Mouse (Mus musculus): ENCODE measurements around the gene Dnajb14.
"Not testable (repeated sequence)": the region's sequence is repeated elsewhere in the genome, so short reads cannot be mapped to it uniquely, and the experiment has no call there.

Dnajb14 gene

DNA sequence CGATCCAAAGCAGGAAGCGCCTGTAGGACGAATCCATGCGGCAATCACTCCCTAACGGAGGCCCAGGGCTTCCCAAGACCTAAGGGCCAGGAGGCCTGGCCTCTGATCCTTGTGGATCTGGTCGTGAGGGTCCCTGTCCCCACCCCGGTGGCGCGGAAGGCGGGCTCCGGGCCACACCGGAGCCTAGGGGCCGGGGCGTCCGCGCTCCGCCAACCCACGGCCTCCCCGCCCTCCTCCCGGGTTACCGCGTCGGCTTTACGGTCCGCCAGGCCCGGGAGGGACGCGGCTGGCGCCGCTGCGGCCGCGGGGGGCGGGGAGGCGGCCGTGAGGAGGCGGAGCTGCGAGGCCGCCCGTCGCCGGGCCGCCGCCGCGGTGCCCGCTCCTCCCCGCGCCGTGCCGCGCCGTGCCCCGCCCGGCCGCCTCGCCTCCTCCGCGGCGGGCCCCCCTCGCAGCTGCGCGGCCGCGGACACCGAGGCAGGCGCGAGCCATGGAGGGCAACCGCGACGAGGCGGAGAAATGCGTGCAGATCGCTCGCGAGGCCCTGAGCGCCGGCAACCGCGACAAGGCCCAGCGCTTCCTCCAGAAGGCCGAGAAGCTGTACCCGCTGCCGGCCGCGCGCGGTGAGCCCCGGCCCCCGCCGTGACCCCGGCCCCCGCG, at the start of gene Dnajb14:
Gene Dnajb14 (plus strand): TSS at position 239 of the 657 bp plus-strand sequence.
- DNase-seq (ENCODE audit: low spot score): peak; percentile 77

DNA sequence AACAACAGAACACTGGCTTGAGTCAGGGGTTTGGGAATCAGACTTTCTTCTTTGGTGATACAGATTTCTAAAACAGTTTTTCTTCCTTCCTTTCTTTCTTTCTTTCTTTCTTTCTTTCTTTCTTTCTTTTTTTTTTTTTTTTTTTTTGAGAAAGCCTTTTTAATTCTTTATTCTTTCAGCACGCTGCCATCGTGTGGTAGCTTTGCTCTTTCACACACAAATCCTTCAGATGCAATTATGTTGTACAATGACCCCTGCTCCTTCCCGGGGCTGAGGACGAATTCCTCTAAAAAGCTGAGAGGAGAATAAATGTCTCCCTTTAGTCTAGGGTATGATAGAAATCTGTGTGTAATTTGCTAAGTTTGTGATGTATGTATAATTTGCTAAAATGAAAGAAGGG, 48.8 kb upstream of the Dnajb14 start:
- DNase-seq (ENCODE audit: low spot score): peak; percentile 49

DNA sequence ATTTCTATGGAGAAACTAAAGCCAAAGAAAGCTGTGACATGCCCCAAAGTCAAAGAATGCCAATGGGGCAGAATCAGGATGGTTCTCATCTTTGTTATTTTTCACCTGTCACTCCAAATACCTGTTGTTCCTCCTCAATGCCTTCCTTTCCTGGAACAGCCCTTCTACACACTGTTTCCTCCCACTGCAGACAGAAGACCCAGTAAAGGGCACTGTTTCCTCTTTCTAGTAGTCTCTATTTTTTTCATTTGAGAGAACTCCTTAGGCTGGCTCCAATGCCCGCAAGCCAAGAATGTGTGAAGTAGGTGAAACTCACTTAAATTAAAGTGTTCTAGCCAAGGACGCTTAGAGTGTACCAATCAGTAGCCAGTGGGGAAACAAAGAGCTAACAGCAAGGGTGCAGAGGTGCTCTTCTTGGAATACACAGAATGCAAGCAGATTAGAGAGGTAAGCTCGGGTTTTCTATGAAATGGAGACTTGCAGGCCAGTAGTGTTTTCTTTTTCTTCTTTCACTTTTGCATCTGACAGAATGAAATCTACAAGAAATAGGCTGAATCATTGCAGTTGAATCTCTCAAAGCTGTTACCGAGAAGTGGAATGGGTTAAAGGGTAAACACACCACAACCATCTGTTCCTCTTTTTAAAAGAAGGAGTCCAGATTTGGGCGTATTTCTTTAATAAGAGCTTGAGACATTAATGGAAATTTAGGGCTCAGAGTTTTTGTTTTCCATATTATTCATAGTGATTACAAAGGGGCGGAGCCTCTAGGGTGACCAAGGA, 46.6 kb upstream of the Dnajb14 start:
- no peak for DNase-seq (ENCODE audit: low spot score)

DNA sequence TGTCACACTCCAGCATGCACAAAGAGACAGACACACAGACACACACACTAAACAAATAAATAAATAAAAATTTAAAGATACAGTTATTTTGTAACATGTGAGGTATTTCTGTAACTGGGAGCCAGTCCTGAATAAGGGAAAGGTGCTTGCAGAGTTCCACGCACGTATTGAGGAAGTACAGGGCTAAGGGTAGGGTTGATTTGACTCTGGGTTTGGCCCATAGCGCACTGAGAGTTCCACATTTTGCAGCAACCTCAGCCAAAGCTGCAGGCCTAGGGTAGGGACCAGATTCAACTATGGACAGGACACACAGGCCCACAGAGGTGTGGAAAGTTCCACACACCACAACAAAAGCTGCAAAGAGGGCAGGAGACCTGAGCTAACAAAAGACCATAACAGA, 44.2 kb upstream of the Dnajb14 start:
- no peak for DNase-seq (ENCODE audit: low spot score)

DNA sequence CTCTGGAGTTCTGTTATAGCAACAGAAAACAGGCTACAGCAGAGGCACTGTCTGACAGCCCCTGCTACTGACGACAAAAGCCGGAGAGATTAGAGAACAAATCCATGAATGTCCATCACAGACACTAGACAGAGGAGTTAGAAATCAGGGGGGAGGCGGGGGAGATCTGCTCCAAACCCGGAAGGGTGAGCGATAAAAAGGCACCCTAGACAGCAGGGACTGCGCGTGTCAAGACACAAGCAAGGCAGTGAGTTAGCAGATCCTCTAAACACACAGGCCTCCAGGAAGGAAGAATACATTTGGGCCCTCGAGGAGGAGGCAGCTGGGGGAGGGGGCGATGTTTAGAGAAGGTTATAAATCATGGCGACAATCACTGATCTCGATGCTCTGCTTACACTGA, 39.8 kb upstream of the Dnajb14 start:
- DNase-seq (ENCODE audit: low spot score): peak; percentile 55

DNA sequence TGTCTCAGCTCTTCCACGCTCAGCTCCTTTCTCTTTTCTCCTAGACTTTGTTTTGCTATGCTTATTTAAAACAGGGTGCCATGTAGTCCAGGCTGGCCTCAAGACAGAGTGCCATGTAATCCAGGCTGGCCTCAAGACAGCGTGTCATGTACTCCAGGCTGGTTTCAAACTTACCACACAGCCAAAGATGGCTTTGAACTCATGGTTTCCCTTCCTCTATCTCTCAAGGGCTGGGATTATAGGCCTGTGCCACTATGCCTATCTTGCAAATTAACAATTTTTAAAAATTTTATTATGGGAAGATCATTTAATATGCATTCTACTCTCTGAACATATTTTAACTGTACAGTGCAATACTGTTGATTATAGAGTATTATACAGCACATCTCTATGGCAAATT, 36.3 kb upstream of the Dnajb14 start:
- no peak for DNase-seq (ENCODE audit: low spot score)

DNA sequence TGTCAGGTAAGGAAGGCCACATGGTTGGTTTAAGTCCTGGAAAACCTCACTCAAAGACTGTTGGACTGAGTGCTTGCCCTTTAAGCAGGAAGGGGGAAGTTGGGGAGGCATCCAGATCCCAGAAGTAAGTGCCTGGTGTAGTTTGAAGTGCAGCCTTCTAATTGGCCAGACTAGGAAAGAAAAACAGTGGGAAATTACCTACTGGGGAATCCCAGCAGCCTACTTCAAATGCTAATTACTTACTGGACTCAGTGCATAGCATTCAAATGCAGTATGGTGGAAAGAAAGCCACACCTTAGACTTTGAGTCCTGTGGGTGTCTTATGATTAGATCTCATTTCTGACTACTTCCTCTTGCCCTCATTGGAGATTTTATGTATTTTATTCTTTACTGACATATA, 34.3 kb upstream of the Dnajb14 start:
- DNase-seq (ENCODE audit: low spot score): no peak

DNA sequence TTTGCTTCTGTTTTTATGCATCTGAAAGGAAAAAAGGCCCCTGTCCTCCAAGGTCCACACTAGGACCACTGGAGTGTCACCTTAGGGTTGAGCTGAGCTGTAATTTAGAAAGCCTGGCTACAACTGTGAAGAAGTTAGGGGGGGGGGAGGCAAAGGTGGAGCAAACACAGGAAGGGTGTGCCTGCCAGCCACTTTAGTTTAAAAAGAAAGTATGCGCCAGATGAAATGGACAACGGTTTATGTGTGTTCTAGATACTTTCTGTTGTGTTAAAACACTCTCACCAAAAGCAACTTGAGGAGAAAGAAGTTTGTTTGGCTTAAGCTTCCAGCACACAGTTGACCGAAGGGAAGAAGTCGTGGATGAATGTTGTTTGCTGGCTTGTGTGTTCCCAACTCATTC, 33.8 kb upstream of the Dnajb14 start:
- DNase-seq (ENCODE audit: low spot score): no peak

DNA sequence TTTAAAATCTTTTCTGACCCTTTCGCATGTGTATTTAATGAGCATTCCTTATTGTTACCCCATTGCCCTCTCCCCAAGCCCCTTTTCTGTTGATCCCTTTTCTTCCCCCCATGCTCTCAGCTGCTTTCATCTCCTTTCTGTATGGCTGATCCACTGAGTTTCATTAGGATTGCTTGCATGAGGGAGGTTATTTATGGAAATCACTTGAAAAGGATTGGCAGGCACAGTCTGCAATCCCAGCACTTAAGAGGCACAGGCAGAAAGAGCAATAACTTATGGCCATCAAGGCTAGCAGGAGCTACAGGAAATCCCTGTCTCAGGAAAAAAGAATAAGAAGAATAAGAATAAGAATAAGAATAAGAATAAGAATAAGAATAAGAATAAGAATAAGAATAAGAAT, 30.9 kb upstream of the Dnajb14 start:
- no peak for DNase-seq (ENCODE audit: low spot score)

DNA sequence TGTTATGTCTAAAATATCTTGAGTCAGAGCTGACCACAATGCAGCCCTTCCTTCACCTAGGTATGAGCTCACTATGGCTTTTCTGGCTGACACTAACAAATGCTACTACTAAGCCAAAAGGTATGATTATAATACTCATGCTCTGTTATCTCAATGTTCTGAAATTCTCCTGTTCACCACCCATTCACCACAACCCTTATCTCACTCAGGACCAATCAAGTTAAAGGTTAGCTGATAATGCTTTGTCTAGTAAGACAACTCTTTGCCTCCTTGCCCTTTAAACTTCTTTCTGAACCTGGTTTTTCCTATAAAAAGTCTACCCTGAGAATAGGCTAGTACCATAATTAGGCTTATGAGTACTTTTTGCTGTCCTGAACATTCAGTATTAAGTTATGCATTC, 29.3 kb upstream of the Dnajb14 start:
- no peak for DNase-seq (ENCODE audit: low spot score)

DNA sequence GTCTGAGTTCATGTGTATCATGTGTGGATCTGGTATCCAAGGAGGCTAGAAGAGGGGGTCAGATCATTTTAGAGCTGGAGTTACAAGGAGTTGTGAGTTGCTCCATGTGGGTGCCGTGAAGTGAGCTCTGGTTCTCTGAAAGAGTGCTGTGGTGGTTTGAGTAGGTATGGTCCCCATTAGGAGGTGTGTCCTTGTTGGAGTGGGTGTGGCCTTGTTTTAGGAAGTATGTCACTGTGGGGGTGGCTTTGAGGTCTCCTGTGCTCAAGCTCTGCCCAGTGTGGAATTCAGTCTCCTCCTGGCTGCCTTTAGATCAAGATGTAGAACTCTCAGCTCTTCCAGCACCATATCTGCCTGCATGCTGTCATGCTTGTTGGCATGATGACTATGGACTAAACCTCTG, 24.5 kb upstream of the Dnajb14 start:
- DNase-seq (ENCODE audit: low spot score): no peak

DNA sequence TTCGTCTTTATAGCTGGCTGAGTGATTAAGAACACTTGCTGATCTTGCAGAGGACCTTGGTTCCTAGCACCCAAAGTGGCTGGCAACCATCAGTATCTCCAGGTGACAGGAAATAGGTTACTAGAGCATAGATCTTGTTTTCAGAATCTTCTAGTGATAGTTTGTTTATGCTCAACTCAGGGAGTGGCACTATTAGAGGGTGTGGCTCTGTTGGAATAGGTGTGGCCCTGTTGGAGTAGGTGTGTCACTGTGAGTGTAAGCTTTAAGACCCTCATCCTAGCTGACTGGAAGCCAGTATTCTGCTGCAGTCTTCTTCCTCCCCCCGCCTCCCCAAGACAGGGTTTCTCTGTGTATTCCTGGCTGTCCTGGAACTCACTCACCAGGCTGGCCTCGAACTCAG, 23.2 kb upstream of the Dnajb14 start:
- no peak for DNase-seq (ENCODE audit: low spot score)

DNA sequence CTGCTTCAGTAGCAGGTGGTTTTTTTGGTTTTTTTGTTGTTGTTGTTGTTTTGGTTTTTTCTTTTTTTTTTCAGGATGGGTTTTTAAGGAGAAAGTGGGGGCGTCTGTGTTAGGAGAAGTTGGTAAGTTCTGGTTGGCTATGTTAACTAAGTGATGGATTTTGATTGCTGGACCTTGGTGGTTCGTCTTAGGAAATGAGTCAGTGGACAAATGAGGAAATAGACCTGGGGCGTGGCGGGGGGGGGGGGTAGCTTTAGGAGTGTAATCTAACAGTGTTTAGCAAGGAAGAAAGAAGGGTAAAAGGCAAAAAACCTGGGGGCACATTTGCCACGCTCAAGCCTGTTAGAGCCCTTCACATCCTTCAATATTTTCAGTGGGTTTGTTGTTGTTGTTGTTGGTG, 20.9 kb upstream of the Dnajb14 start:
- no peak for DNase-seq (ENCODE audit: low spot score)

DNA sequence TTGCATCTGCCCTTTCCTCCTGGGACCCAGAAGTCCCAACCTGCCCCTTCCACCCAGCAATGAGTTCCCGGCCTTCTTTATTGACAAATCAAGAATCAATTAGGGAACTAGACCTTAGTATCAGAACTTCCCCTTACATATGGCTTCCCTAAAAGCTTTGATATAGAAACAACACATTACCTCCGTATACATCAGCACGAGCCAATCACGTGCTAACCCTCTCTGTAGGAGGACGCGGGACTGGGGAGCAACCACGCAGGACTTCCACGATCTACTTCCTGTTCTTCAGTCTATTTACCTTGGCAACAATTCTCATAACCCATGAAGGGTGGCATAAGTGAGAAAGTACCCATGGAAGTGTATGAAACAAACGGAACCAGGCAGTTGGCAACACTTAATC, 19.1 kb upstream of the Dnajb14 start:
- no peak for DNase-seq (ENCODE audit: low spot score)

DNA sequence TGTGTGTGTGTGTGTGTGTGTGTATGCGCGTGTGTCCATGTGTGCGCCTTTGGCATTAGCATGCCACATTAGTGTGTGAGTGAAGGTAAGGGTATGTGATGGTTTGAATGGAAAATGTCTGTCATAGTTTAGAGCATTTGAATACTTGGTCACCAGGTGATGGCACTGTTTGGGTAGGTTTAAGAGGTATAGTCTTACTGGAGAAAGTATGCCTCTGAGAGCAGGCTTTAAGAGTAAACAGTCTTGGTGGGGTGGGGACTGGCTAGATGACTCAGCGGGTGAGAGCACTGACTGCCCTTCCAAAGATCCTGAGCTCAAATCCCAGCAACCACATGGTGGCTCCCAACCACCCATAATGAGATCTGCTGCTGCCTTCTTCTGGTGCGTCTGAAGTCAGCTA, 17.8 kb upstream of the Dnajb14 start:
- no peak for DNase-seq (ENCODE audit: low spot score)

DNA sequence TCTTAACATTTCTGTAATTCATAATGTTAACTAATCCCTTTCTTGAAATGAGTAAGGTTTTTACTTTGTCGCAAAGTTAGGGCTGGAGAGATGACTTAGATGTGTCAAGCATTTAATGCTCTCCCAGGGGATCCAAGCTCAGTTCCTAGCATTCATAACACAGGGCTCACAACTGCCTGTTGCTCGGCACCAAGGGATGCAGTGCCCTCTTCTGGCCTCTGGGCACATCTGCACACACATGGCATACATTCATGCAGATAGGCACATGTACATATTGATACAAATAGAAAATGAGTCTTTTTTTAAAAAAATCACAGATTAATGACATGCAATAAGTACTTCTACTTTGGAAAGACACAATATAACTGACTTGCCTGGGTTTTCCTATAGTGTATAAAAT, 16.3 kb upstream of the Dnajb14 start:
- DNase-seq (ENCODE audit: low spot score): no peak

DNA sequence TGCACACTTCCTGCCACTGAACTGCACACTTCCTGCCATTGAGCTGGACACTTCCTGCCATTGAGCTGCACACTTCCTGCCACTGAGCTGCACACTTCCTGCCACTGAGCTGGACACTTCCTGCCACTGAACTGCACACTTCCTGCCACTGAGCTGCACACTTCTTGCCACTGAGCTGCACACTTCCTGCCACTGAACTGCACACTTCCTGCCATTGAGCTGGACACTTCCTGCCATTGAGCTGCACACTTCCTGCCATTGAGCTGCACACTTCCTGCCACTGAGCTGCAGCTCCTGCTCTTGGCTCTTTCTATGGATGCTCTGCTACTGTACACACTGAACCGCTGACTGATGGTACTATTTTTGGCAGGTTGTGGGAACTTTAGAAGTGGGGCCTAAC, 14.5 kb upstream of the Dnajb14 start:
- DNase-seq (ENCODE audit: low spot score): not testable (repeated sequence)

DNA sequence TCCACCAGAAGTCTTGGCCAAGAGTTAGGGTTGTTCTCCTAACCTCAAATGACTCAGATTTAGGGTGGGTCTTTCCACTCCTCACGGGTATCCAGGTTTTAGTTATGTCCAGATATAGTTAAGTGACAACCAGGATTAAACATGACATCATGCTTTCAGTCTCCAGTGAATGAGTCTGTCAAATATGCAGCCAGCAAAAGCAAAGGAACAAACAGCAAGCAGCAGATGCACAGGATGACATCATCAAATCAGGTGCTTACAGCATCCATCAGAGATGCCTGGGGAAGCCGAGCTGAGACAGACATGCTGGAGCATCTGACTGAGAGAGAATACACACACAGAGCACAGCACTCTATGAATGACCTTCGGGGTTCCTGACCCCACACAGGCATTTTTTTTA, 12.1 kb upstream of the Dnajb14 start:
- no peak for DNase-seq (ENCODE audit: low spot score)

DNA sequence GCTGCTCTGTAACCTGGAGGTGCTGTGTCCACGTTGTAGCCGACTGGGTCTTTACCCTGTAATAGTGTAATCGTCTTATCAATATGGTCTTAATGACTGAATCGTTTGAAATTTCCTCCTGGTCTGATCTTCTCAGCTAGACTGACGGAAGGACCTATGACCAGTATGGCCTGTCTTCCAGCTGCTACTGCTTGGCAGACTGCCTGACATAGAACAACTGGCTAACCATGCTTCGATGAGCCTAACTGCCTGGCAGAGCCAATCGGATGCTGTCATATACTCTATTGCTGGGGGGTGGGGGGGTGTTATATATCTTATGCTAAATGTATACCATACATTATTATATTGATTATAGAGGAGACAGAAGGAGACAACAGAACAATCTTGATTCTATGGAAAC, 11.4 kb upstream of the Dnajb14 start:
- no peak for DNase-seq (ENCODE audit: low spot score)

DNA sequence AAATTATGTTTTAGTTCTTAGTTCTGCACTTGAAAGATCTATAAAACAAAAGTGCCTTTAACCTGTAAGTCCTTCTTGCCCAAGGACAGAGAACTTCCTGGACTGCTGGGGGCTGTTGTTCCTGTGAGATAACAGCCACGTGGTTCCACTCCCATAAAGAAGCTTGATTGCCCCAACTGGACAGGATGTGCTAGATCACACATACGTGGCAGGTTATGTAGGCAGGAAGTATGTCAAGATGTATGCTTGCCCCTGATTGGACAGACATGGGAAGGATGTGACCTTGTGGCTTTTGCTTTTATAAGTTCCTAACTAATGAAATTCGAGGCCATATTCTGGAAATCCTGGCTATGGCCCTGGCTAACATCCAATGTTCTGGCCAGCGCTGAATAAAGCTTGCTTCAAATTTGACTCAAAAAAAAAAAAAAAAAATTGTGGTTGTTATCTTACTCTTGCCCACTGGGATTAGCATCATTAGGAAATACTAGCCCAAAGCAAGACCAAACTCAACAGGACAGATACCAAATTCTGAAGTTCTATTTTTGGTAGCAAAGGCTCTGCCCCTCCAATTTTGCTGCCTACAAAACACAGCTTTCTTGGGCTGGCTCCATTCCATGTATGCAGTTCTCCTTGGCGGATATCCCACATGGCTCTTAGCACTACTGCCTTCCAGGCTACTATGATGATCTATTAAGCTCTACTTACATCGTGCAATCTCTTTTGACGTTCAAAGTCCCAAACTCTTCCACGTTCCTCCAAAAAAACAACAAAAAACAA, 6.9 kb upstream of the Dnajb14 start:
- DNase-seq (ENCODE audit: low spot score): no peak

DNA sequence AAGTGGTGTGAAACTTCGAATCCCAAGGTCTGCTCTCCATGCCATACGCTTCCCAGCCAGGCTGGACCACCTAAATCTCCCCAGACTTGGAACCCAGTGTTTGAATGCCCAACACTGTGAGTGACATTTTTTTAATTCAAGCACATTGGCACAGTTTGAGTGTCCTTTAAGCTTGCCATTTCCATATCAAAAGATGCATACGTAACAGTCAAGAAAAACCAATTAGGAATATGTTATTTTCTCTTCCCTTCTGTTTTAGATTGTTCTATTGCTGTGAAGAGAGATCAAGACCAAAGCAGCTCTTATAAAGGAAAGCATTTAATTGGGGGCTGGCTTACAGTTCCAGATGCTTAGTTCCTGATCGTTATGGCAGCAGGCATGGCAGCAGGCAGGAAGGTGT, 6.0 kb upstream of the Dnajb14 start:
- DNase-seq (ENCODE audit: low spot score): no peak

DNA sequence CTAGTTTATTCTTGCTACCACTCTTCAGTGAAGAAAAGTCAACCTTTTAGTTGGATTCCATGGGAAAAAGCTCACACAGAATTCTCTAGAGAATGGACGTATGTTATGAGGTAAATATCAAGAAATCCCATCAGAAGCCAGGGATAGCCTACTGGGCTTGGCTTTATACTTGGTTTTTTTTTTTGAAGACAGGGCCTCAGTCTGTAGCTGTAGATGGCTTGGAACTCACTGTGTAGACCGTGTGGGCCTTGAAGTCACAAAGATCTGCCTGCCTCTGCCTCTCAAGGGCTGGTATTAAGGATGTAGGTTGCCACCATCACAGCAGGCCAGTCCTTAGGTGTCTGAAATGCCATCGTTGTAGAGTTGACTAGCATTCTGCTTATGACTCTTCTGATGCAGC, 4.9 kb upstream of the Dnajb14 start:
- no peak for DNase-seq (ENCODE audit: low spot score)
